Mouse (Mus musculus): ENCODE measurements at regions not wholly inside any gene's neighbourhood (a gene's known extent, or its start where the extent isn't known, plus 50 kb on each side); places are given as distances from the start of the nearest gene placed in this dataset.
A peak's percentile ranks its signal among the peaks of the same experiment; 100 is the strongest.

DNA sequence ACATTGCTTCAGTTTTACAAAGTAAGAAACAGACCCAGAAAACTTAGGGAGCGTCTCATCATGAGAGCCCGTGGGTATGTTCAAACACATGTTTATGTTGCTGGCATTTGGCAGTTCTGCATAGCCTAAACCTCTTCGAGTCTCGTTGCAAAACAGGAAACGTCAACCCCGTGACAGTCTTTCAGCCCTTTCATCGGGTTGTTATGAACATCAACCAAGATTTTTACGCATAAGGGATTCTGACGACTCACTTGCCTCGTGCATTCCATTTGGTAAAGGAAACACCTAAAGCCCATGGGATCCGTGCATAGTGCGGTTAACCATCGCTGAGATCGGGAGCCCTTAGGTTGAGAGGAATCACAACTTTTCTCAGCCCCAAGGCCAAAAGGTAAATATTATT, 115.7 kb downstream of the Gpam start:
- peak; percentile 59 for DNase-seq

DNA sequence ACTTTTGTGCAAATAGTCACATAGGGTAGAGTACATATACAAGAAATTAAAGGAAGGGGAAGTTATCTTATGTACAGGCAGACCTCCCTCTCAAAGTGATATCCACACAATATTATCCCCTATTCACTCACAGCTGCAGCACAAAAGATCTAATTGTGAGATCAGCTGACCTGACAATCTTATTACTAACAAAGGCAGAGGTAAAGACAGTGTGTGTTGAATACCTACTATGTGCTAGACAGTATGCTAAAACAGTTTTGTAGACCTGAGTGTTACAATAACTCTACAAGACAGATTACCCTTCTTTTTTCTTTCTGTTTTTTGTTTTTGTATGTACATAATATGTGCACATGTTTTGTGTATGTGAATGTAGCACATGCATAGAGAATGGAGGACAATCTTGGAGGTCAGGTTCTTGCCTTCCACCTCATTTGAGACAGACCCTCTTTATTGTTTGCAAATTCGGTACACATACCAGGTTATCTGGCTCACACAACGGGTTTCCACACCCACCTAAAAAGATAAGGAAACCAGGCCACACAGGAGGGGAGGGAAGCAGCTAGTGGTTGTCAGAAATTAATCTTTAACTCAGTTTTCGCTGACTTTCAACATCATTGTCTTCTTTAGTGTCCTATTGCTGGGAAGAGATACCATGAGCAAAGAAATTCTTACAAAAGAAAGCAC, 118.4 kb downstream of the Gpam start:
- no peak for DNase-seq

DNA sequence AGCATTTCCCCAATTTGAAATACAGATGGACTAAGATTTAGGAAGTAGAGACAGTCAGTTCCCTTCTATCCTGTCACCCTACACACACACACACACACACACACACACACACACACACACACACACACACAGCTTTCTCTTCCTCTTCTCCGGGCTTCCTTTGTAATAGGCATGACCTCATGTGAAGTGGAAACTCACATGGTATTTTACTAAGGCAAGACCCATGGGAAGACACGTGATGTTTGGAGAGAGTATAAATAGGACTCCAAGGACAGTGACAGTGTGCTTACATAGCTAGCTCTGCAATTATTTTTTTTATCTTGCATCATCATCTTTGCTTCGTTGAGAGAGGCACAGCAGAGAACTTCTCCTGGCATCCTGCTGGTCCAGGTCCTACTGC, 137.1 kb downstream of the Gpam start:
- DNase-seq = no peak

DNA sequence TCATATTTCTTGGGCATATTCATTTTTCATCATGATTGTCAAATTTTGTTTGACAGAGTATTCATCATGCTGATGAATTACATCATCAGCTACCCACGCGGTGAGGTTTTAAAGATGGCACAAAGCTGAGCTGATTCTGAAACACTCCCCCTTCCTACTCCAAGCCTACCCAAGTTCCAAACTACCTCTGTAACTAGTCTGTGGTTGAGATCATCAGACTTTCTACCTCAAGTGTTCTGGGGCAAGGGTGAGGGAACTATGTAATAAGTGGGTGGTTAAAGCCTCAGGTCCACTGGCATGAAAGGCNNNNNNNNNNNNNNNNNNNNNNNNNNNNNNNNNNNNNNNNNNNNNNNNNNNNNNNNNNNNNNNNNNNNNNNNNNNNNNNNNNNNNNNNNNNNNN, 142.5 kb downstream of the Gpam start:
- DNase-seq = no peak

DNA sequence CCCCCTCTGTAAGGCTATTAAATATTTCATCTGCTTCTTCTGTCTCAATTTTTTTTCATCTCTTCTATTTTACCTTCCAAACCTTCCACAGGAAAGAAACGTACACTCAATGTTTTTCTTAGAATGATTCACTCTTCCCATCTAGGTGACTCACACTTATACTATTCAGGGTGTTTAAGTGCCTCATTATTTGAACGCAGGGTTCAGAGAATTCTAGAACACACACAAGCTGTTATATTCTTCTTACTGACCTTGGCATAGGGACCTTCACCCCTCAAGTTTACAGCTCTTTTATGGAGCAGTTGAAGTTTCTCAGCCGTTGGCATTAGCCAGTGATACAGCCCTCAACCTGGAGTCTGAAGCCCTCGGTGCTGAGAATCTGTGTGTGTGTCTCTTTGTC, 144.2 kb downstream of the Gpam start:
- no peak for DNase-seq

DNA sequence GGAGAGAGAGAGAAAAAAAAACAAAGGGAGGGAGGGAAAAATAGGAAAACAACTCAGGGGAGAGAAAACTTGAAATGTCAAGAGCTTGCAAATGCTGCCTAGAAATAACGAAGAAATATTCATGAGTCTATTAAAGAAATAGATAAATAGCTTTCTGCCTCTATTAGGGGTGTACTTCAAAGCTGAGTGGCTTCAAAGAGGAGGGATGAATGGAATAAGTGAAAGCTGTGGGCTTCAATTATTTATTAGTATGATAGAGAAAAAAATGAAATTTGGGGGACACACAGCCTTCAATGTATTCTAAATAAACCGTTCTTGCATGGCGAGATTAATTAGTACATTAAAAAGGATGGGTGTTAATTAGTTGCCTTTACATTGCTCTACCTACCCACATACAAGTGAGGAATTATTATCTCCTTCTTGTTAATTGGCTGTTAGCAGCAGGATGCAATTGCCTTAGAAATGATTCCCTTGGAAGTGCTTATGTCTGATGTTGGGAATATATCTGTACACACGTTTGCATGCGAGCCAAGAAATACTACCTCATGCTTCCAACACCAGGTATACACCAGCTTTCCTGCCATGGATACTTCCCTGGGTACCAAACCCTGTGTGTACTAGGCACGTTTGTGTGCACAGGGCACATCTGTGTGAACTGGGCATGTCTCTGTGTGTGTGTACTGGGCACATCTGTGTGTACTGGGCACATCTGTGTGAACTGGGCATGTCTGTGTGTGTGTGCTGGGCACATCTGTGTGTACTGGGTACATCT, 155.4 kb downstream of the Gpam start:
- no peak for DNase-seq

DNA sequence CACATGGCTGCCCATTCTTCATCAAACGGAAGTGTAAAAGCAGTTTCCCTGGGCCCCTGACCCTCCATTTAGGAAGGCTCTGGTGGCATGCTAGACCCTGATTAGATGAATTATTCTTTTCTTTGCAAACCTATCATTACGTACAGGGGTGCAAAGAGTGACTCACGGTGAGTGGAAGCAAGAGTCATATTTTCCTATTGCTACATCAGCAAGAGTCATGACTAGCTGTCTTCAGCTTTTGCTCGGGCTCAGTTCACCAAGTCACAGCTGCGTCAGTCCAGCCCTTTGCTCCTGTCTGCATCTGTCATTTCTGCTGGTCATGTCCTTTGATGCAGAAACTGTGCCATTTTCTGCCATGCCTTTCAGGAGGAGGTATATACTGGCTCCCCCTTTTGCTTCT, 168.7 kb downstream of the Gpam start:
- DNase-seq = no peak

DNA sequence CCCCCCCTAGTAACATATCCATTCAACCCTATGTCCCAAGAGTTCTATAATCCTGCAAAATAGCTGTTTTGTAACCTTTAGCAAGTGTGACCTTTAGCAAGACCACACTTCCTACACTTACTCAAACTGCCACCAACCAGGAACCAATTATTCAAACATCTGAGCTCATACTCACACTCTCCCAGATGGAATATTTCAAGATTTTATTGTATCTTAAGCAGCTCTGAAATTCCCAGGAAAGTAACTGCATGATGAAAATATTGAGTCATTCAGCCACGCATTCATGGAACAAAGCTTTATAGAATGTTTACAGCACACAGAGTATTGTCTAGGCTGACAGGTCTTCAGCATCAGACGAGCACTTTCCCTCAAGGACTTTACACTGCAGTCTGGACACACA, 171.9 kb downstream of the Gpam start:
- no peak for DNase-seq

DNA sequence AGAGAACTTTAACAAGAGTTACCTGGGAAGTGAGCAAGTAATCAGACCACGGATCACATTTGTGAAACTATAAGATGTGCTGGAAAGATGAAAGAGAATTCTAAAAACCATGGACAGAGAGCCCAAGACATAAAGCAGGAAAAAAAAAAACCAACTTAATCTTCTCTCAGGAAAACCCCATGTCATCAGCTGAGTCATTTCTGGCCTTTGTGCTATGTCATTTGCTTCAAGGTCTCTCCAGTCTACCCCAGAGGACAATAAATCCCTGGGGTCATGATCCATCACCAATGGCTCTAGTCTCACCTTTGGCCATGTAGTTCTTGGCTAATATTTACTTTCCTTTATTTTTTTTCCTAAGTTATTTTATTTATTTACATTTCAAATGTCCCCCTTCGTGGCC, 174.5 kb downstream of the Gpam start:
- no peak for DNase-seq

DNA sequence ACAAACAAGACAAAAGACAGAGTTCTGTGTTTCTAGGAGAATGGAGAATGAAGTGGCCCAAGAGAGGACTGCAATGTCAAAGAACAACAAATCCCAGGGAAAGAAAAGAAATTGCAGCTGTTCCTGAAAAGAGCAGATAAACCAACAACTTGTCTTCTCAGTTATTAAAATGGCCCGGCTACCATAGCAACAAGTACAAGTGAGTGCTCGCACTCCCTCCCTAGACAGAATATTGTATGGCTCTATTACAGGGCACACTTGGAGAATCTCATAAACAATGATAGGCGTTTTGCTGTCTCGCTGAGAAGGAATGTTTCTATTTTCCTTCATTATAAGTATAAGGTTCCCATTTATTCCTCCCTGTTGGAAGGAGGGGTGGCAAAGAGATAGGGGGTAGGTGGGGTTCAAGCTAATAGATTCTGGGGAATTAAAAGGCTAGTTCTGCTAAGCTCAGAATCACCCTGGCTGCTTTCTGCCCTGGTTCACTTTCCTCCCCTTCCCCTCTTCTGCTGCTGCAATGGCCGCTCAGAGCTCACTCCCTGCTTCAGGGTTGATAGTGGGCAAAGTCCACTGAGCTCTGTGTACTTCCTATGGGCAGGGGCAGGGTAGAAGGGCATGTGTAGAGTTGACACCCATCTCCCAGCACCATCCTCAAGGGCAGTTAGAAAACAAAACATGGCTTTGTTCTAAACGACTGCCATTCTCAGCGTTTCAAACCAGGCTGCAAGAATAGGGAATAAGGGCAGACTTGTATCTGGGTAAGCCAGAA, 178.5 kb downstream of the Gpam start:
- no peak for DNase-seq

DNA sequence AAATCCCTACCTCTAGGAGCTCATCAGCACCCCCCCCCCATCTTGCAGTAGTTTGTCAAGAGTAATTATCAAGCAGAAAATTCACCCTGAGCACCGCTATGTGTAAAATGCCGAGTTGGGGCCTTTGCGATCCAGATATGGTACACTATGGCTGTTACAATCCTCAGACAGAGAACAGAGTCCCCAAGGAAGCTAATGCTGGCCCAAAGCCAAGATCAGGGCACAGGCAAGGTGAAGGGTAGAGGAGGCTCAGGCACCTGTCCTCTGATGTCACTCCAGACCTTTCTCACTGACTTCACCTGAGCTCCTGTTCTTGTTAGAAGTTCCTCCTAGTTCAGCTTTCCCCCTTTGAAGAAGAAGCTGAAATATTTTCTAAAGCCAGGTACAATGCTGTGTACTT, 179.5 kb downstream of the Gpam start:
- no peak for DNase-seq

DNA sequence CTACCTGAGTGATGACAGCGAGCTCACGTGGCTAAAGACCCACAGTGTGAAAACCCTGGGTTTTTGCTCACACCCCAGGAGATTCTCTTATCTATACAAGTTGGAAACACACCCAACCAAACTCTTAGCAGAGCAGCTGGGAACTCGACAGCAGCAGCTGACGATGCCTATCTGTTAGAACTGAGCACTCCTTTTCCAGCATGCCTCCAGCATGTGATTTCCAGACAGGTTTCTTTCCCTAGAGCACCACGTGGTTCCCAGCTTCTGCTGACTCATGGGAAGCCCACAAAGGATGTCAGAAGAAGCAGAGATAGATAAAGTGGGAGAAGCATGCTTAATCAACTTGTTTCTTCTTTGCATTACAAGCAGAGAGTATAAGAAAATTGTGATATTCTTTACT, 194.5 kb downstream of the Gpam start:
- peak; percentile 64 for DNase-seq

DNA sequence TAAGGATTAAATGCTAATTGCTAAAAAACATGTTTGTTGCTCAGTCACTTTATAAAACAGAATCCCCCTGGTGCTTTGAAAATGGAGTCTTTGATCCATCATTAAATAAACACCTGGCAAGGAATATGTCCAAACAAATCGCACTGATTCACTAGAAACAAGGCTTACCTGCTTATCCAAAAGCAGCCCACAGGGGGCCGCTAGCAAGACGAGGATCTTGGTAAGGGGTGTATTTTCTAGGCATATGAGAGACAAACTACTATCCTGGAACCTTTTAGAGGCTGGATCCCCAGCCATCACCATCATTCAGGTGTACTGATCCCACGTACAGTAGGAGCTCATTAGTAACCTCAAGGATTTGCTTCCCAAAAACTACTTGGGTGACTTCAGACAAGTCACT, 201.2 kb downstream of the Gpam start:
- DNase-seq = no peak

DNA sequence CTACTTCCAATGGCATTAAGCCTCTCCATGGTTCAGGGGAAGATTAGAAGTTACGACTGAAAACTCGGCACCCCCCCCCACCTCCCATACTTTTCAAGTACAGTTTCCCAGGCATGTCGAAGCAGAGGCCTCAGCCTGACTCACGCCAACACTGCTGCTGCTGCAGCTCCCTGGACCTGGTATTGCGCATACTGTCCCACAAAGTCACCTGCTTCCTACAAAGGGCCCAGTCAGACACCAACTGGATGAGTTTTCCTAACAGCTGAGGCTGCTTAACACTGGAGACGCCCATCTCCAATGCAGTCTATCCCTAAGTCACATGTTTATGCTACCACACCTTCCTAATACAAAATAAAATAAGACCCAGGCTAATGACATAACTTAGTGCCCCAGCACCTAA, 207.4 kb downstream of the Gpam start:
- DNase-seq = peak; percentile 72

DNA sequence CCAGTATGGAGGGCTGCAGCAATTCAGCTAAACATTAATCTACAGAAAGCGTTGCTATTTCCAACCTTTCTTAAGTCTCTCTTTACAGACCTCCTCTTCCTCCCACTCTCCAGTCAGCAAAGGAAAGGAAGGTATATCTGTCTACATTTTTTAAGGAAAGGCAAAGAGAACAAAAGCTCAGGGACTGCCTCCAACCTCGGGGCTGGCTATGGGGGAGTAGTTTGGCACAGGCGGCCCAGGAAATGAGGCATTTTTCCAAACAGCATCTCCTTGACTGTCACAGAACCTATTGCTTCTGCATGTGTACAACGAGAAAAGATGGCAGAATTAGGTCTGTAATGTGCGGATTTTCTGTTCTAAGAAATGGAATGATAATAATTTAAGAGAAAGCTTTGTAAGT, 233.4 kb downstream of the Gpam start:
- no peak for DNase-seq

DNA sequence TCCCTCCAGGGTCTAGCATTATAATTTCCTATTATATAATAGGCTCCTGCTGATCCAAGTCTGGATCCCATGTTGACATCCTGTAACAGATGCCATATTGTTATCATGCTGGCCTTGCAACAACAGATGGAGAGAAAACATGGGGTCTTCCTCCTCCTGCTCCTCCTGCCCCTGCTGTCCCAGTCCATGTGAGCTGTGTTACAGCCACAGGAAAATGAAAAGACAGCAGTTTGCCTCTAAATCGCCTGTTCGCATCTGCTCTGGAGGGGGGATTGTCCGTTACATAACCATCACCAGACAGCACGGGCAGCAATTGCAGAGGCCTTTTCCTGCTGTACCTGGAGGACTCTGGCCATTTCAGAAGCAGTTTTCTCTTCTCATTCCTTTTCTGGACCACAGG, 260.0 kb downstream of the Gpam start:
- DNase-seq = no peak

DNA sequence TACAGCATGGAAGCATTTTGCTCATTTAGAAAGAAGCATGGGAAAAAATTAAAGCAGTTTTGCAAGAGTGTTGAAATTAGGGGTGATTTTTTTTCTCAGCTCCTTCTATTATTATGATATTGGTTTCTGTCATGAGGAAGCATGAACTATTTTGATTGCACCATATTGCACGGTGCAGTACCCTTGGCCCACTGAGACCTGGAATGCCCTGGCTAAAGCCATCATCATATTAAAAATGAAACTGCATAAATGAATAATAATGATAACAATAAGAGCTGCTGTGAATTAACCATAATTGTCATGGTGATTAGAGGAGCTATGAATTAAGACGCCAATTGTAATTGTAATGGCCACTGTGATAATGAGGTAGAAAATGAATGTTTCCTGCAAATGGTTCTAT, 271.8 kb downstream of the Gpam start:
- no peak for DNase-seq

DNA sequence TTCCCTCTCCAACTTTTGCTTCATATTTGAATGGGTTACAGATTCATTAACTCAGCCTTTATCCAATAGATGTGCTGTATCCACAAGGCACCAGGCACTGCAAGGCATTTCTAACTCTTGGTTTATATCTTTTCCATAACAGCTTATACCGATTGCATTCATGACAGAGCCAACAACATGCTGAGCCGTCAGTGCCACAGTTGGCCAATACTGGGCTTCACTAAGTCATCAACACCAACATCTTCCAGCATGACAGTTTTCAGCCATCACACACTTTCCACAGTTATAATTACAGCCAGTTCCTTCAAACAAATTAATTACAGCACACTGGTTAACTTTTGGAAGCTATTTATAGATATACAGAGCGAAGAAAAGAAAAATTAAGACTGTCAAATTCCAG, 288.8 kb downstream of the Gpam start:
- DNase-seq = no peak

DNA sequence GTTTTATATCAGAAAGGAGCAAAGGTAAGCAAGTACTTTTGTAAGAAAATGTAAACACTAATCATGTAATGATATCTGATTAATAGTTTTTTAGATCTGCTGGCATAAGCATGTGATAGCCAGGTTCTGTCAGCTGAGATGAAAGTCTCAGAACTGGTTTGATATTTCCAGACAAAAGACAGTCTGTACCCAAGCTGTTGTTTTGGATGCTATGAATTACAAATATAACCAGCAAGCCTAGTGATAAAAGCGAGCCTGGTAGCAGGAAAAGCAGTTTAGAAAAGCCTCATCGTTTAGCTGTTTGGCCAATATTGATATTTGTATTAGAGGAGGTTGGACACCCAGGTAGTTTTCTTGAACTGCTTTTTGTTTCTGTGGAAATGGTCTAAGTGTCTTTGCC, 290.6 kb downstream of the Gpam start:
- no peak for DNase-seq

DNA sequence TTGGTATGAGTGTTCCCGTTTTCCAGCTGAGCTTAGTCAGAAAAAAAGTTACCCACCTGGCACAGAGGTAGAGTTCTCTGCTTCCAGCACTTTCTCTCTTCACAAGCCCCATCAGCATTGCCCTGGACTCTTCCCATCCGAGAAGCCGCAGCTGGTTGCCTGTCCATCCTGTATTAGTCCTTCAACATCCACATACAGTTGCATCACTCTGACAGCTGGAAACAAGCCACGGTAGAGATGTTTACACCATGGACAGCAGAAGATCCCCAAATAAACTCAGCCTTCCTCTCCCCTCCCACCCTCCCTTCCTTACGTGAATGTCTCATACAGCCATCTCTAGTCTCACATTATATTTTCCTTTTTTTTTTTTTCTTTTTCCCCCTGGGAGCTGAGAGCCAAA, 304.9 kb downstream of the Gpam start:
- no peak for DNase-seq

DNA sequence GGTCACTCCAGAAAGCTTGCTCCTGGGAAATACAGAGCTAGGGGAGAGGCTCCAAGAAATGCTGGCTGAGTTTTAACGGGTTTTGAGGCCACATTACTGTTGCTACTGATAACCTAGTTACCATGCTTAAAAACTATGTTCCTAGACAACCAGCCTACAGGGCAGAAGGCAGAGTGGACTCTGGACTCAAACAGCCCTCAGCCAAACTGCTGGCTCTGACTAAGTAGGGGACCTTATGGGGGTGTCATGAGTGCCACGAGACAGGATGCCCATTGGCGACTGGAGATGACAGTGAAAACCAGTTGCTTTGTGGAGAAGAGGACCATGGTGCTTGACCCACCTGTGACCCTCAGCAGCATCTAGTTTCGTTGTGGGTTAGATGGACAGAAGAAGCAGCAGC, 306.5 kb downstream of the Gpam start:
- DNase-seq = no peak

DNA sequence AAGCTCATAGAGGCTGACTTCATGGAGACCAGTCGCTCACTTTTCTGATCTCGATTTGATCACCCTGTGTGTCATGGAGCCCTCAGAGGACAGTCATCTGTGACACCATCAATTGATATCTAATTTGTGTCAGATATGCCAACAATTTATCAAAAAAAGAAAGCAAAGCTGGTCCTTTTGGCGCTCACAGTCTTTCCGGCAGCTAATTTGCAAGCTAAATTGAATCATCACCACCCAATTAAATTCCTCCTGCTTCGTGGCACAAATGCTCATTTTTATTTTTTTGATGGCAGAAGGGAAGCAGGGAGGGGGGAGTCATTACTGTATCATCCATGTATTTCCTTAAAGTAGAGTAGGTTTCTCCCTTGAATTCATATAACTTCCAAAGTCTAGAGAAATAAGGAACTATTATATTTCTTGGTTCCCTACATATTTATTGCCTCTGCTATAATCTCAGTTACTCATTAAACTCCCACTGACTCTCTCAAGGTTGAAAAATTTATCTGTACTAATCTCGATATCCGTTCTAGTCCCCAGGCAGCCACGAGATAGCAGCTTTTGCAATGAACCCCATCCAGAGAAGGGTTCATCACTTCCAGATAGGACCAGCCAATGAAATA, 325.8 kb downstream of the Gpam start:
- no peak for DNase-seq

DNA sequence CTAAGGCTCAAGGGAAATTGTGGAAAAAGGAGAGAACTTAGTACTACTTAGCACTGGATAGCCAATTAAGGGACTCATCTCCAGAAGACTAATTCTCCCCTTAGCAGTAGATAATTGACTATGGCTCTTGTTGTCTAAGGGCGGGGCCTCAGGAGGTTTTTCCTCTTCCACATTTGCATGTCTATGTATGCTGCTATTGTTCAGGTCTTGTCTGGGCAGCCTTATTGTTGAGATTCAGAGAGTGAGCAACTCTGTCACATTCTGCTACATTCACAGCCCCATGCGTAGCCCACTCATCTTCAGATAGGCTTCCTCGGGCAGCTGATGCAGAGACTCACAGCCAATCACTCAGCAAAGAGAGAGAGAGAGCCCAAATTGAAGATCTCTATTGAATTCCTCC, 339.9 kb downstream of the Gpam start:
- DNase-seq = no peak

DNA sequence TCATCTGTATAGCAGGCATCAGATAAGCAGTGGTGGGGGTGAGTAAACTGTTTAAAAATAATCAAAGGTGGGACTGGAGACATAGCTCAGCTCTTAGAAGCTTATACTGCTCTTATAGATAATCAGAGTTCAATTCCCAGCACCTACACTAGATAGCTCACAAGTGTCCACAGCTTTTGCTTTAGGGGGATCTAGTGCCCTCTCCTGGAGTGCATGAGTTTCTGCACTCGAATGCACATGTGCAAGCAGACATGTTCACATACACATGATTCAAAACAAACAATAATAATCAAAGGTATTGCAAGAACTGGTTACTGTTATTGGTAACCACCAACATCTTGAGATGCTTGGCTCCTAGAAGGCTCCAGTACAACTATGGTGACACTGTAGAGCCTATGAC, 343.3 kb downstream of the Gpam start:
- peak; percentile 13 for DNase-seq

All from heart, adult 11 months (tissue).